Mouse (Mus musculus): ENCODE results near the gene Bmp2k.
"Not testable (repeated sequence)": the region's sequence is repeated elsewhere in the genome, so short reads cannot be mapped to it uniquely, and the experiment has no call there.

- TF ChIP-seq CTCF, EP300 (IDR thresholded peaks at IDR 0.05; ENCODE audit: low read depth): not testable (repeated sequence)
These were observed 11.7 kb downstream of the Bmp2k start for GRCm38 (mm10) chr5:97009140-97009539.
